Mouse (Mus musculus) right cerebral cortex, postnatal 4 days (tissue): ENCODE measurements around the gene Aox4.

ENCODE experiments used
- DNase-seq: peaks from one replicate; pipeline ENCODE4 v3.0.0-alpha.2; 2022

The Aox4 gene

GRCm38 (mm10) chr1:58304296-58304695 lies 94.1 kb downstream of the Aox4 start:
- no peak for DNase-seq

GRCm38 (mm10) chr1:58307181-58307580 lies 97.0 kb downstream of the Aox4 start:
- no peak for DNase-seq

- DNase-seq: no peak
These were observed 98.4 kb downstream of the Aox4 start for GRCm38 (mm10) chr1:58308594-58308993.

- no peak for DNase-seq
These were observed 99.7 kb downstream of the Aox4 start for GRCm38 (mm10) chr1:58309853-58310252.

- DNase-seq: no peak
These were observed 101.1 kb downstream of the Aox4 start for GRCm38 (mm10) chr1:58311221-58311864.

- no peak for DNase-seq
These were observed 103.0 kb downstream of the Aox4 start for GRCm38 (mm10) chr1:58313173-58313572.

- DNase-seq: no peak
These were observed 105.3 kb downstream of the Aox4 start for GRCm38 (mm10) chr1:58315532-58315931.
